Mouse (Mus musculus) urinary bladder, postnatal 10 days (tissue): ENCODE measurements around the gene Cdr2l.
"Not testable (repeated sequence)": the region's sequence is repeated elsewhere in the genome, so short reads cannot be mapped to it uniquely, and the experiment has no call there.

Source experiments
- DNase-seq: peaks from one replicate; pipeline ENCODE4 v3.0.0; 2022; ENCODE audit warnings: low spot score

Cdr2l gene

DNA sequence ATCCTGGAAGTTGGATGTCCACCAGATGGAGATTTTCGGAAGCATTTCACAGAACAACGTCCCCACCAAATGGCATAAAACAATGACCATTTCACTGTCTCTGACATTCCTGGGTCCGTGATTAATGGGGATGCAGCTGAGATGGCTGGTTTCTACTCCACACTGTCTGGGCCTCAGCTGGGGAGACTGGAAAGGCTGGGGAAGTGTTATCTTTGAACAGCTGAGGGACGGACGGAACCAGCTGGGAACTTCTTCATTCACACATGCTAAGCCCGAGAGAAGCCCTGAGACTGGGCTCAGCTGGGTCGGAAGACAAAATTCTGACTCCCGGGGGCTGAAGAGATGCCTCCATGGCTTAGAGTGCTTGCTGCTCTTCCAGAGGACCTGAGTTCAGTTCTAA, 10.4 kb upstream of the Cdr2l start:
- DNase-seq, result no peak

DNA sequence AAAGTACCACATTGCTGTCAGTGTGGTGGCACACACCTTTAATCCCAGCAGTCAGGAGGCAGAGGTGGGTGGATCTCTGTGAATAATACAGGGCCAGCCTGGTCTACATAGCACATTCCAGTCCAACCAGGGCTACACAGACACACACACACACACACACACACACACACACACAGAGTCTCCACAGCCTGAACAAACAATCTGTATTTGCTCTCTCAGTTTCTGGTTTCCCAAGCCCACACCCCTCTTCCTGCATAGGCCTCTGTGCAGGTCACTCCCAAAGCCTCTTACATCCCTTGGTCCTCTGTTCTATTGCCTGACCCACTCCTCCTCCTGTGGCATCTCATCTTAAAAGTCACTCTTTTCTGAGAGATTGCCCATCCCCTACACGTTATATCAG, 9.7 kb upstream of the Cdr2l start:
- no peak for DNase-seq

DNA sequence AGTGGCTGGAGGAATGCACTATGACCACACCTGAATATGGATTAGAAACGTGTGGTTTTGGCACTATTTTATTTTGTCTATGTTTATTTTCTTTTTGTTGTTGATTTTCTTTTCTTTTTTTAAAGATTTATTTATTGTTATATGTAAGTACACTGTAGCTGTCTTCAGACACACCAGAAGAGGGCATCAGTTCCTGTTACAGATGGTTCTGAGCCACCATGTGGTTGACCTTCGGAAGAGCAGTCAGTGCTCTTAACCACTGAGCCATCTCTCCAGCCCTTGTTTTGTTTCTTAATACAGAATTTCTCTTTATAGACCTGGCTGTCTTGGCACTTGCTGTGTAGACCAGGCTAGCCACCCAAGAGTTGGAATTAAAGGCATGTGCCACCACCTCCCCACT, 9.0 kb upstream of the Cdr2l start:
- no peak for DNase-seq

DNA sequence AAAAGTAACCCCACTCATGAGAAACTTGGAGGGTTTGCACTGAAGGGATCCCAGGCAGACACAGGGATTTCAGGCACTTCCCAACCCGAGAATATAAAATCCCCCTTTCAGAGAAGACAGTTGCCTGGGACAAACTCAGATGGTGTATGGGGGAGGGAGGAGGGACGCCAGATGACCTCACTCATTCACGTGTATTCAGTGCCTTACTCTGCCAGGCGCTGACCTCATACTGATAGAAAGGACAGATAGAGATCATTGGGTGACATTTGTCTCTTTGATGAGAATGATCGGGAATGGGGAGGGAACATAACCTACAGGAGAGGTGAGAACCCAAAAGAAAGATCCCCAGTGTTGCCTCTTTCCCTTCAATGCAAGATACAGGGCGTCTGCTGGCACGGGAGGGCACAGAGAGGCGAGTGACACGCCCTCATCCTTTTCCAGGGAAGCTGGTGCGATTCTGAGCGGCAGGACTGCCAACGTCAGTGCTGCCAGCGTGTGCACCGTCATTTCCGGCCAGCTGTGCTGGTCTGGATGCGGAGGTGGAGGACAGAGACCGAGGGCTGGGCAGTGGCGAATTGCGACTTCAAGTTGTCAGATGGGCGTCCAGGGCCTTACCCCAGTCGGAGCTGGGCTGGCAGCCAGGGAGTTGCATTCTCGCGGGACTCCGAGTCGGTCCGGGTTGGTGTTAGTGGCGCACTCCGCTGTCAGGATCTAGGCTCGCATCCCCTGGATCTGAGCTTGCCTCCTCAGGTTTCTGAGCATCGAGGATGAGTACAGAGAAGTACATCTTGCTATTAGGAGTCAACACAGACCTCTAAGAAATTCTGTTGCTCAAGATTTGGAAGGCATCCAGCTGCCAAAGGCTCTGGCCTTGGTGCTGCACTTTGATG, 7.7 kb upstream of the Cdr2l start:
- no peak for DNase-seq

DNA sequence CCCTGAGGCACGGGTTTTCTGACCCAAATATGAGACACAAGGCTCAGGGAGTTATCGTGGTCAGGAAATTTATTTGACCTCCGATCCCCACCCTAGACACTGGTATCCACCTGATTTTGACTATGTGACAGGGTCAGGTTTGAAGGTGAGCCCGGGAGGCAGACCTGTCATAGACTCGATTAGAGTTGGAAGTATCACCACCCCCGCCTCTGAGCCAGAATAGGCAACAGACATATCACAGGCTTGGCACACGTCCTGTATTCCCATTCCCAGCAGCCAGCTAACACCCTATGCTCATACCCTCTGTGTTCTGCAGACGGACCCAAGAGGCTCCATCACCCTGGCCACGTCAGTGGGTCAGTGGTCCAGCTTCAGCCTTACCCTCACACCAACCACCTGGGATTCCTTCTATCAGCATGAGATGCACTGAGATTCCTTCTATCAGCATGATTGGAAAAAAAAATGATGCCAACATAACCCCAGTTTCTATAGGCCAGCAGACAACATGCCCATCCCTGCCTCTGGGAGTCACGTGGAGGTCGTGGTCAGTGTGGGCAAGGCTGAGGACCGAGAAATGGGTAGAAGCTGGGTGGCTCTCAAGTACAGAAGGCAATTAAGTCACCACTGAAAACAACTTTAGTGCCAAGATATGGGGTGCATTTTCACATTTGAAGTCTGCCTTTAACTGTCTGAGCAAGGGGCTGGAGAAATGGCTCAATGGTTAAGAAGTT, 6.9 kb upstream of the Cdr2l start:
- DNase-seq, result no peak

DNA sequence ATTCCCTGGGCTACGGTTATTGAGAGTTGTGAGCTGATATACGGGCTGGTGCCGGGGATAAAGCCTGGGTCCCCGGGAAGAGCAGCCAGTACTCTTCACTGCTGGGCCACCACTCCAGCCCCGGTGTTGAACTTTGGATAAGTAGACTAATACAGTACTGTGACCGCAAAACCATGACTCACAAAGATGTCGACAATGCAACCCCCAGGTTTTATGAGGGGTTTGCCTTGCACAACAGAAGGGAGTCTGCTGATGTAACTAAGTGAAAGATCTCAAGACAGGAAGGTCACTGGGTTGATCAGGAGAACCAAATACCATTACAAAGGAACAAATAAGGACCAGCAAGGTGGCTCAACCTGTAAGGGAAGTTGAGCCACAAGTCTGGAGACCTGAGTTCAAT, 5.0 kb upstream of the Cdr2l start:
- DNase-seq, result no peak

DNA sequence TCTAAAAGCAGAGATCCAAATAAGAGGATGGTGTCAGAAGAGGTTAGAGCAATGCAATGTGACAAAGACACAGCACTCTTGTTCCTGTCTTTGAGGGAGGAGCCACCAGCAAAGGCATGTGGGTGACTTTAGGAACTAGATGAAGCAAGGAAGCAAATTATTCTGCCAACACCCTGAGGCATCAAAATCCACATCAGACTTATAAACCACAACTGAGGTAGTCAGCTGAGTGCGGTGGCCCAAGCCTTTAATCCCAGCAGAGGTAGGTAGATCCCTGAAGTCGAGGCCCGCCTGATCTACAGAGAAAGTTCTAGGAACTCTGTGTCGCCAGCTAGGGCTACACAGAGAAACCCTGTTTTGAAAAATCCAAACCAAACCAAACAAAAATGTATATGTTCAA, 4.5 kb upstream of the Cdr2l start:
- DNase-seq, result no peak

DNA sequence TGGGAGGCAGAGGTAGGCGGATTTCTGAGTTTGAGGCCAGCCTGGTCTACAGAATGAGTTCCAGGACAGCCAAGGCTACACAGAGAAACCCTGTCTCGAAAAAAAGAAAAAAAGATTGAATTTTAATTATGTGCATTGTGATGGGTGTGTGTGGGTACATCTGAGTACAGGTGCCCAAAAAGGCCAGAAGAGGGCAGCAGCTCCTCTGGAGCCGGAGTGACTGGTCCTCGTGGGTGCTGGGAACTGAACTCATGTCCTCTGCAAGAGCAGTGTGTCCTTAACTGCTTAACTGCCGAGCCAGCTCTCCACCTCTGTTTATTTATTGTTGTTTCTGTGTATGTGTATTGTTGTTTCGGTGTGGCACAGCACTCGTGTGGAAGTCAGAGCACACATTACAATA, 3.9 kb upstream of the Cdr2l start:
- no peak for DNase-seq

DNA sequence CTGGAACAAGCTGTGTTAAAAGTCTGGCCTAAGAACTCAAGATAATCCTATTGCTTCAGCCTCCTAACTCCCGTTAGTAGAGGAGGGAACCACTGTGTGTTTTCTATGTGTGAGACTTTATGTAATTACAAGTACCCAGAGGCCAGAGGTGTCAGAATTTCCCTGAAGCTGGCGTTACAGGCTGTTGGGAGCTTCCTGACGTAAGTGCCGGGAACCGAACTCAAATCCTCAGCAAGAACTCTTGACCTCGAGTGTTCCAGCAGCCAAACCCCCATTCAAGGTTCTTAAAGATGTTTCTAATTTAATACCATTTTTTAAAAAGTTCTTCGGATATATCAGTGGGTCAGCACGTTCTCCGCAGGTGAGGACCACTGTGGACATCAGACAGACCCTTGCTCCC, 440 bp upstream of the Cdr2l start:
- no peak for DNase-seq

DNA sequence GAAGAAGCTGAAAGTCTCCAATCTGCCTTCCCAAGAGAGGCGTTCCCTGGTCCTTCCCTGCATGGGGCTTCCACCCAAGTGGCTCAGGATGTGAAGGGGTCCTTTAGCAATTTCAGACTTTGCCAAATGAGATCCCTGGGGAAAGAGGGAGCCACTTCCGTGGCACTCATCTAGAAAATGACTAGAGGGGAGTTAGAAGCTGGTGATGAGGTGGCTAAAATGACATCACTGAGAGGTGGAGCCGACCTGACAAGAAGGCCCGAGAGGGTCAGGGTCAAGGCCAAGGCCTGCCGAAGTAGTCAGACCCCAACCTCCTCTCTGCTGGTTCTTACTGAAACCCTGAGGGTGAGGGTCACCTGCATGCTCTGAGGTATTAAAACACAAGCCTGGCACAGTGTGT, 1.2 kb downstream of the Cdr2l start:
- no peak for DNase-seq

DNA sequence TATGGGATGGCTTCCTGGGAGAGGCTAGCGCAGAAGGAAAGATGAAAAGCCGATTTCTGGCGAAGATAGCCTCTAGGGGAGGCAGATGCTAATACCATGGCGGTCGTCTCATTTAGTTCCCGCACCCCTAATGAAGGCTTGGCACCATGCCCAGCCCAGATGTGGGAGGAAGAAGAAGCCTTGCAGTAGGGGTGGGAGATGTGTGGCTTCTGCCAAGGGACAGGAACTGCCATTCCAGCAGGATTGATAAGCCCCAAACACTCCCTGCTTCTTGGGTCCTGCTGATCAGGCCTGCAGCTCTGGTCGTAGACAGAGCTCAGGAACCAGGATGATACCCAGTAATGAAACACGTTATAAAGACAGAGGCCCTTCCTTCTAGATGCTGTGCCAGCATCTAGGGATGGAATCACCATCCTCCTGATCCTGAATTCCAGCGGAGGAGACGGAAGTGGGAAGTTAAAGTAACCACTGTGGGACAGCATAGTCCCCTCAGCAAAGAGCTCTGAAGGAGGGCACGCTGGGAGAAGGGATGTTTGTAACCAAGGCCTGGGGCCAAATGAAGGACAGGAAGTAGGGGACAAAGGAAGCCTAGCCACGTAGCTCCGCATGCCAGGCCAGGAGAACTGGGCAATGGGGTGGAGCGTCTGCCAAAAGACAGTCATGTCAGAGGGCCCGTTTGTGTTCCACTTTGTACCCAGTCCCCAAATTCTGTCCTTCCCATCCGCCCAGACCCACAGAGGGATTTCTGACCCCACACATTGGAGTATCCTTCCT, 2.2 kb downstream of the Cdr2l start:
- DNase-seq, result no peak

DNA sequence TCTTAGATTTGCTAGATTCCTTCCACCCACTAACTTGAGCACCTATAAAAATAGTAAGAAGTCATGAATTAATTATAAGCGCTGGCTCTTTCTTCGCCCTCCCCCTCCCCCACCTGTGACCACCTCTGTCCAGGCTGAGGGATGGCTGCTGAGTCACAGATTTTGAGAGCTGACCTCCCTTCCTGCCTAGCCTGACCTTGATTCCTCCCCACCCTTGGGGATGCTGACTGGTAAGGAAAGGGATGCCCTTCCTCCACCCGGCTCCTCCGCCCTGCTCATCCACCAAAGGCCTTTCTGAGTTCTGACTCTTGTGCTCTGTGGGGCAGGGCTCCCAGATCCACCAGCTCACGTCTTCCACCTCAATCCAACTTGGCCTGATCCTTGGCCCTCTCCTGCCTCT, 2.9 kb downstream of the Cdr2l start:
- no peak for DNase-seq

DNA sequence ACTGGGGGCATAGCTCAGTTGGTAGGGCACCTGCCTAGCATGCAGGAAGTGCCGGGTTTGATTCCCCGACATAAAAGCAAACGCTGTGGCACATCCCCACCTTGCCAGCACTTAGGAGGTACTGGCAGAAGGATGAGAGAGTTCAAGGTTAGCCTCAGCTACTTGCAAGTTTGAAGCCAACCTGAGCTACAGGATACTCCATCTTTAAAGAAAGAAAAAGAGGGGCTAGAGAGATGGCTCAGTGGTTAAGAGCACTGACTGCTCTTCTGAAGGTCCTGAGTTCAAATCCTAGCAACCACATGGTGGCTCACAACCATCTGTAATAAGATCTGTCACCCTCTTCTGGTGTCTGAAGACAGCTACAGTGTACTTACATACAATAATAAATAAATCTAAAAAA, 5.1 kb downstream of the Cdr2l start:
- DNase-seq, result not testable (repeated sequence)

DNA sequence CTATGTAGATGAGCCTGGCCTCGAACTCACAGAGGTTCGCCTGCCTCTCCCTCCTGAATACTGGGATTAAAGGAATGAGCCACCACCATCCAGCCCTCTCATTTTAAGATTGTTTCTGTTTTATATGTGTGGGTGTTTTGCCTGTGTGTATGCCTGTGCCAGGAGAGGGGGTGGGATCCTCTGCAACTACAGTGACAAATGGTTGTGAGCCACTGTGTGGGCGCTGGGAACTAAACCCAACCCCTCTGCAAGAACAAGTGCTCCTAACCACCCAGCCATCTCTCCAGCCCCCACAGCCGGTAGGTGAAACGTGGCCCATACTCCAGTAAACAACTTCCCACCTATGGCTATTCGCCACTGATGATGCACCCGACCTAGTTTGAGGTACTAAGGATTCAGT, 9.6 kb downstream of the Cdr2l start:
- no peak for DNase-seq

DNA sequence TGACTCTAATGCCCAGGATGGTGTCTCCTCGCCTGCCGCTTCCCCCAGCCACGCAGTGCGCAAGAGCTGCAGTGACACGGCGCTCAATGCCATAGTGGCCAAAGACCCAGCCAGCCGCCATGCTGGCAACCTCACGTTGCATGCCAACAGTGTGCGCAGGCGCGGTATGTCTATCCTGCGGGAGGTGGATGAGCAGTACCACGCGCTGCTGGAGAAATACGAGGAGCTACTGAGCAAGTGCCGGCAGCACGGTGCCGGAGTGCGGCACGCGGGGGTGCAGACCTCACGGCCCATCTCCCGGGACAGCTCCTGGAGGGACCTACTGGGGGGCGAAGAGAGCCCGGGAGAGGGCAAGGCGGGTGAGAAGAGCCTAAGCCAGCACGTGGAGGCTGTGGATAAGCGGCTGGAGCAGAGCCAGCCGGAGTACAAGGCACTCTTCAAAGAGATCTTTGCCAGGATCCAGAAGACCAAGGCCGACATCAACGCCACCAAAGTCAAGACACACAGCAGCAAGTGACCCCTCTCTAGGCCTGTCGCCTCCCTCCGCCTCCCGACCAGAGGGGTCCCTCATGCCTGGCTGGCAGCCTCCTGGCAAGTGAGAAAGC, 12.1 kb downstream of the Cdr2l start:
- DNase-seq, result no peak

DNA sequence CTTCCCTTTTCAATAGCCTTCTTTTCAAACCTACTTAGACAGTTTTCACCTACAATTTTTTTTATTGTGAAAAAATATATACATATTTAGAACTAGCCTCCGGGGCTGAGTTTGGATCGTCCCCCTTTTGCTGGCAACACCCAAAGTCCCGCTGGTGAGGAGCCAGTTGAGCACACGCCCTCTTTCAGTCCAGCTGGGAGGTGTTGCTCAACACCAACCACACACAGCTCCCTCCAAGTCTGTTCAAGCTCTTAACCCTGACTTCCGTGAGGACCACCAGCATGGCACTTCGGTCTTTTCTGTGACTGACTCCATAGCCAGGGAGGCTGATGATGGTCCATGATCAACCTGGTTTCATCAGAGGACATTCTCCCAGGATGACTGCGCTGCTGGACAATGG, 16.4 kb downstream of the Cdr2l start:
- DNase-seq, result no peak

DNA sequence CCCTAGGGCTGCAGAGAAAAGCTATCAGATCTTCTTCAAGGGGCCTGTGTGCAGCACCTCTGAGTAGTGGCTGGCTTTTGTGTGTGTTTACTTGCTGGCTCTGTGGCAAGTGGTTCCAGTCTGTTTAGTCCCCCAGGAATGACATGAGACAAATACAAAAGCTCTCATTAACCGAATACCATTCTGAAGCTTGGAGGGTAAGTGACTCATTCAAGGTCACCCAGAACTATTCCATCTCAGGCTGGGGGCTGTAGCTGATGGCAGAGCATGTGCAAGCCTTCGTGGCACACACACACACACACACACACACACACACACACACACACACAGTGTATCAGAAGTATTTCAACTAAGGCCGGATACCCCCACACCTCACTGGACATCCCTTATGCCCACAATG, 18.4 kb downstream of the Cdr2l start:
- no peak for DNase-seq

DNA sequence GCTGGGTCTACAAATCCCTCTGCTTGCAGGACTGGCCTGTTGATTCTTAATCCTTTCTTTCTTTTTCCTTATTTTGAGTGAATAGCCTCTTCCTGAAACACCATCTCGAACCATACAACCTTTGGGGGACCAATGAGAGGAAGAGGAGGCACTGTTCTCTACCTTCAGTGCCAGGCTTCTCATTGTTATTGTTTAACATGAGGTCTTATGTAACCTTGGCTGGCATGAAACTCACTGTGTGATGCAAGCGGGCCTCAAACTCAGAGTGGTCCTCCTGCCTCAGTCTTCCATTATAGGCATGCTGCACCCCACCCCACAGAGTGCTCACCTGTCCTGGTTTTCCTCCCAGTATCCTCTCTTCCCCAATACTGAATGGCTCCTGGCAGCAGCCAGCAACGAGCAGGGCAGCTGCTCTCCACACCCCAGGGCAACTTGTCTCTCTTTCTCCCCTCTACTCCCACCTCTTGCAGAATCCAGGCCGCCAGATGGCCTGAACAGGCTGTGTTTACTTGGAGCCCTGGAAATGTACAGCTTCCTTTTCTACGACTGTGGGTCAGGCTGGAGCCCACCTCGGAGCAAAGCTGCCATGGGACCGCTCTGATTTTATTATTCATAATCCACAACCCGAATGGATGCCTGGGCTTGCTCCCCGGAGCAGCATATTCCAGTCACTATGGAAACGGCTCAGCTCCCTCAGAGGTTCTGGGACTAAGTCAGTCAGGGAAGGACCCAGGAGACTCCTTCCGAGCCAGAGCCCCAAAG, 19.1 kb downstream of the Cdr2l start:
- DNase-seq, result no peak

DNA sequence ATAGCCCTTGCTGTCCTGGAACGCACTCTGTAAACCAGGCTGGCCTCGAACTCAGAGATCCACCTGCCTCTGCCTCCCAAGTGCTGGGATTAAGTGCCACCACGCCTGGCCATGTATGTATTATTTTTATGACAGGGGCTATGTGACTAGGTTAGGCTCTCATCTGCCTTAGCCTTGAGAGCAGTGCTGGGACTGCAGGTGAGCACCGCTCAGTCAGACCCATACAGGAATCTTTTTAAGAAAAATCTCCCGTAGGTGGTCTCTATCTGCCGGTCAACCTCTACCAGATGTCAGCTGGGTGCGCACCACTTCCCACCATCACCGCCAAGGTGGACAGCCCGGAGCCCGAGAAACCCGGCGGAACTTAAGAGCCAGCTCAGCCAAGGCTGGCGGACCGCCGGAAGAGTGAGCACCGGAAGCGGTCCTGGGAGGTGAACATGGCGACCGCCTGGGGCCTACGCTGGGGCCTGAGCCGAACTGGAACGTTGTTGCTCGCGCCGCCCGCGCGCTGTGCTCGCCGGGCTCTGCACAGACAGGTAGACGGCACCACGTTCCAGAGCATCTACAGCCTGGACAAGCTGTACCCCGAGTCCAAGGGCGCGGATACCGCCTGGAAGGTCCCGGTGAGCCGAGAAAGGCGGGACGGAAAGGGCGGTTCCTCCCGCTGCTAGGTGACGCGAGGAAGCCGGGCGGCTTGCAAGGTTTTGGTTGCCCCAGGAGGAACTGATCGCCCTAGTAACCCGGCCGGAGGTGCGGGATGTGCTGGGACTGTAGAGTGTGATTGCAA, 21.8 kb downstream of the Cdr2l start, which contains the start of gene Mrpl58:
TSS of gene Mrpl58 (plus strand) at position 415 of the 787 bp plus-strand sequence.
- DNase-seq, result no peak

DNA sequence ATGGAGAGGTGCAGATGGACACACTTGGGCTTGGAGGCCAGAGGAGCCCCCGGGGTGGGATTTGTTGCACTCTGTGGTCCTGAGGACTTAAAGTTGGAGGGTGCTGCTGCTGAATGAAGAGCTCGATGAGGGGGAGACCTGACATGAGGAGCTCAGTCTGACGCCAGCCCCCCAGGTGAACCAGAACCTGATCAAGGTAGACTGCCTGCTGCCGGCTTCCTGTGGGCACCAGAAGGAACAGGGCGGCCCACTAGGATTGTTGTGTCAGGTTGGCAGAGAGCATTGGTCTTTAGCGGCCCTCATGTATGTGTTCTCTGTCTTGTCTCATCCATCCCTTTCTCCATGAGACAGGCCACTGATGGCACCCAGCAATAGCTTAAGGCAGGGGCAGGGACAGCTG, 24.0 kb downstream of the Cdr2l start:
- no peak for DNase-seq
